Mouse (Mus musculus) kidney, embryonic 15.5 days (tissue): ENCODE results near the gene Ptpre. TPM values are rescaled to one million over a fixed set of nuclear protein-coding genes. Genes with fewer than 3 reads are reported as not detected.
"Not testable (repeated sequence)": the region's sequence is repeated elsewhere in the genome, so short reads cannot be mapped to it uniquely, and the experiment has no call there.

Source experiments
- ATAC-seq: fragments of 200-750 bp; cut with Nextera tagmentation; replicated peaks from 2 replicates; pipeline ENCODE4 v1.8.0; 2017; ENCODE audit warnings: moderate TSS enrichment; ENCODE audit not compliant: low FRiP score
- H3K27ac ChIP-seq: fragments of 300-500 bp; sonication (generic); 2 replicates; pipeline ENCODE4 v1.5.1; 2015; ENCODE audit warnings: mild to moderate bottlenecking, inconsistent platforms
- H3K27me3 ChIP-seq: fragments of 300-500 bp; sonication (generic); 2 replicates; pipeline ENCODE4 v1.6.1; 2015; ENCODE audit warnings: inconsistent platforms
- H3K36me3 ChIP-seq: fragments of 300-500 bp; sonication (generic); 2 replicates; pipeline ENCODE4 v1.6.1; 2015; ENCODE audit warnings: inconsistent platforms
- H3K4me1 ChIP-seq: fragments of 300-500 bp; sonication (generic); 2 replicates; pipeline ENCODE4 v1.6.1; 2015; ENCODE audit warnings: inconsistent platforms
- H3K4me2 ChIP-seq: fragments of 300-500 bp; sonication (generic); 2 replicates; pipeline ENCODE4 v1.6.1; 2015; ENCODE audit warnings: moderate library complexity, mild to moderate bottlenecking, inconsistent platforms
- H3K4me3 ChIP-seq: fragments of 300-500 bp; sonication (generic); replicated peaks from 2 replicates; pipeline ENCODE4 v1.5.1; 2015; ENCODE audit warnings: mild to moderate bottlenecking, inconsistent platforms
- H3K9ac ChIP-seq: fragments of 300-500 bp; sonication (generic); 2 replicates; pipeline ENCODE4 v1.6.1; 2015; ENCODE audit warnings: mild to moderate bottlenecking, inconsistent platforms
- H3K9me3 ChIP-seq: fragments of 300-500 bp; sonication (generic); replicated peaks from 2 replicates; pipeline ENCODE4 v1.6.1; 2016; ENCODE audit warnings: inconsistent platforms
- WGBS: fragments of 180-500 bp; shearing (Covaris S2); methylation state at CpG from one replicate; pipeline ENCODE4 v1.1.7; 2015; ENCODE audit warnings: mixed read lengths; 5-methylcytosine and 5-hydroxymethylcytosine counted together
- polyA plus RNA-seq: library from polyadenylated mRNA; unstranded; fragments of >200 nt; fragmentation: Nextera tagmentation; extraction: Ambion mirVana; gene quantifications from 2 replicates; pipeline ENCODE4 v1.2.1, GENCODE M21; 2015

Ptpre gene
- polyA plus RNA-seq, 1 experiment from 2014 or later, result 1.6 TPM

- H3K4me2 ChIP-seq, result no peak overlapping the region
- H3K27ac ChIP-seq, result no peak overlapping the region
- 92% methylated on average over 5 of the region's 5 CpGs for WGBS
- no peak overlapping the region for H3K9ac ChIP-seq
- no peak overlapping the region for H3K4me3 ChIP-seq
- no peaks in the 10 kb centered on the region for H3K4me1 ChIP-seq
- no peaks in the 10 kb centered on the region for H3K27me3 ChIP-seq
- peaks cover 99% of the 10 kb centered on the region for H3K36me3 ChIP-seq
- H3K9me3 ChIP-seq, result no peaks in the 10 kb centered on the region
- ATAC-seq, result no peak
Measured at GRCm38 (mm10) chr7:135691941-135692340, 154.7 kb downstream of the Ptpre start.

- no peak overlapping the region for H3K27ac ChIP-seq
- peaks cover 99% of the 10 kb centered on the region for H3K36me3 ChIP-seq
- H3K27me3 ChIP-seq, result no peaks in the 10 kb centered on the region
- no peak overlapping the region for H3K9ac ChIP-seq
- no peak for ATAC-seq
- H3K9me3 ChIP-seq, result no peaks in the 10 kb centered on the region
- H3K4me3 ChIP-seq, result no peak overlapping the region
- WGBS, result 91% methylated on average over 4 of the region's 4 CpGs
- no peak overlapping the region for H3K4me2 ChIP-seq
- no peaks in the 10 kb centered on the region for H3K4me1 ChIP-seq
Measured at GRCm38 (mm10) chr7:135694130-135694529, 156.8 kb downstream of the Ptpre start.

GRCm38 (mm10) chr7:135694796-135695195 lies 157.5 kb downstream of the Ptpre start:
- Histone ChIP-seq H3K4me2 (no peak overlapping the region), H3K27me3 (no peaks in the 10 kb centered on the region), H3K36me3 (peaks cover 99% of the 10 kb centered on the region), H3K9me3 (no peaks in the 10 kb centered on the region), H3K4me3 (no peak overlapping the region), H3K4me1 (no peaks in the 10 kb centered on the region), H3K9ac (no peak overlapping the region), H3K27ac (no peak overlapping the region)
- ATAC-seq, result no peak
- WGBS, result 98% methylated on average over 5 of the region's 5 CpGs

GRCm38 (mm10) chr7:135696127-135696526 lies 158.8 kb downstream of the Ptpre start:
- no peak overlapping the region for H3K9ac ChIP-seq
- no peaks in the 10 kb centered on the region for H3K27me3 ChIP-seq
- 89% methylated on average over 4 of the region's 4 CpGs for WGBS
- no peaks in the 10 kb centered on the region for H3K9me3 ChIP-seq
- no peak for ATAC-seq
- no peak overlapping the region for H3K4me3 ChIP-seq
- H3K36me3 ChIP-seq, result peaks cover 99% of the 10 kb centered on the region
- H3K4me1 ChIP-seq, result no peaks in the 10 kb centered on the region
- no peak overlapping the region for H3K4me2 ChIP-seq
- no peak overlapping the region for H3K27ac ChIP-seq

- H3K9ac ChIP-seq, ATAC-seq, H3K4me1 ChIP-seq, H3K9me3 ChIP-seq, H3K4me3 ChIP-seq, H3K27ac ChIP-seq, H3K4me2 ChIP-seq, H3K27me3 ChIP-seq: not testable (repeated sequence)
- peaks cover 99% of the 10 kb centered on the region for H3K36me3 ChIP-seq
- 93% methylated on average over 5 of the region's 5 CpGs for WGBS
Measured at GRCm38 (mm10) chr7:135697021-135697740, 159.9 kb downstream of the Ptpre start.

- H3K9me3 ChIP-seq, result no peaks in the 10 kb centered on the region
- H3K27ac ChIP-seq, result no peak overlapping the region
- H3K9ac ChIP-seq, result no peak overlapping the region
- H3K4me1 ChIP-seq, result no peaks in the 10 kb centered on the region
- WGBS, result 100% methylated on average over 2 of the region's 2 CpGs
- no peak for ATAC-seq
- H3K36me3 ChIP-seq, result peaks cover 97% of the 10 kb centered on the region
- no peak overlapping the region for H3K4me3 ChIP-seq
- no peaks in the 10 kb centered on the region for H3K27me3 ChIP-seq
- no peak overlapping the region for H3K4me2 ChIP-seq
Measured at GRCm38 (mm10) chr7:135698362-135698761, 161.1 kb downstream of the Ptpre start.

GRCm38 (mm10) chr7:135699351-135699750 lies 162.1 kb downstream of the Ptpre start:
- WGBS, result 74% methylated on average over 6 of the region's 6 CpGs
- H3K4me2 ChIP-seq, H3K4me3 ChIP-seq, H3K27ac ChIP-seq, H3K27me3 ChIP-seq, ATAC-seq, H3K4me1 ChIP-seq, H3K9me3 ChIP-seq, H3K9ac ChIP-seq: not testable (repeated sequence)
- peaks cover 99% of the 10 kb centered on the region for H3K36me3 ChIP-seq

GRCm38 (mm10) chr7:135703600-135704148 lies 166.4 kb downstream of the Ptpre start:
- ATAC-seq, result no peak
- 91% methylated on average over 9 of the region's 9 CpGs for WGBS
- Histone ChIP-seq H3K9me3 (no peaks in the 10 kb centered on the region), H3K9ac (no peak overlapping the region), H3K36me3 (peaks cover 98% of the 10 kb centered on the region), H3K4me3 (no peak overlapping the region), H3K4me2 (no peak overlapping the region), H3K27me3 (no peaks in the 10 kb centered on the region), H3K4me1 (no peaks in the 10 kb centered on the region), H3K27ac (no peak overlapping the region)

- H3K4me3 ChIP-seq, result no peak overlapping the region
- ATAC-seq, result no peak
- no peaks in the 10 kb centered on the region for H3K9me3 ChIP-seq
- no peak overlapping the region for H3K4me2 ChIP-seq
- 95% methylated on average over 8 of the region's 8 CpGs for WGBS
- H3K9ac ChIP-seq, result no peak overlapping the region
- H3K36me3 ChIP-seq, result peaks cover 98% of the 10 kb centered on the region
- H3K27ac ChIP-seq, result no peak overlapping the region
- H3K27me3 ChIP-seq, result no peaks in the 10 kb centered on the region
- no peaks in the 10 kb centered on the region for H3K4me1 ChIP-seq
Measured at GRCm38 (mm10) chr7:135704251-135704650, 167.0 kb downstream of the Ptpre start.

- Histone ChIP-seq H3K27me3 (no peaks in the 10 kb centered on the region), H3K4me3 (no peak overlapping the region), H3K36me3 (peaks cover 96% of the 10 kb centered on the region), H3K4me2 (no peak overlapping the region), H3K9me3 (no peaks in the 10 kb centered on the region), H3K27ac (no peak overlapping the region), H3K9ac (no peak overlapping the region), H3K4me1 (no peaks in the 10 kb centered on the region)
- no peak for ATAC-seq
- 86% methylated on average over 1 of the region's 1 CpGs for WGBS
Measured at GRCm38 (mm10) chr7:135705083-135705482, 167.8 kb downstream of the Ptpre start.

- H3K9ac ChIP-seq, result no peak overlapping the region
- no peak overlapping the region for H3K27ac ChIP-seq
- H3K27me3 ChIP-seq, result no peaks in the 10 kb centered on the region
- no peaks in the 10 kb centered on the region for H3K9me3 ChIP-seq
- no peak overlapping the region for H3K4me2 ChIP-seq
- peaks cover 96% of the 10 kb centered on the region for H3K36me3 ChIP-seq
- H3K4me1 ChIP-seq, result no peaks in the 10 kb centered on the region
- 87% methylated on average over 6 of the region's 6 CpGs for WGBS
- no peak for ATAC-seq
- H3K4me3 ChIP-seq, result no peak overlapping the region
Measured at GRCm38 (mm10) chr7:135705753-135706152, 168.5 kb downstream of the Ptpre start.

GRCm38 (mm10) chr7:135710702-135711101 lies 173.4 kb downstream of the Ptpre start:
- Histone ChIP-seq H3K27me3 (no peaks in the 10 kb centered on the region), H3K27ac (no peak overlapping the region), H3K4me2 (no peak overlapping the region), H3K9me3 (no peaks in the 10 kb centered on the region), H3K36me3 (peaks cover 52% of the 10 kb centered on the region), H3K9ac (no peak overlapping the region), H3K4me3 (no peak overlapping the region), H3K4me1 (peaks cover 18% of the 10 kb centered on the region)
- WGBS, result 80% methylated on average over 2 of the region's 2 CpGs
- ATAC-seq, result no peak

GRCm38 (mm10) chr7:135712534-135712933 lies 175.3 kb downstream of the Ptpre start:
- Histone ChIP-seq H3K9ac (no peak overlapping the region), H3K4me2 (peak overlapping the region; percentile 67), H3K9me3 (no peaks in the 10 kb centered on the region), H3K27ac (no peak overlapping the region), H3K4me3 (peak overlapping the region; percentile 83; the same call in 1 of the 2 replicates), H3K36me3 (peaks cover 34% of the 10 kb centered on the region), H3K4me1 (peaks cover 23% of the 10 kb centered on the region), H3K27me3 (no peaks in the 10 kb centered on the region)
- no peak for ATAC-seq
- 94% methylated on average over 1 of the region's 1 CpGs for WGBS
